Mouse (Mus musculus): ENCODE results near the gene Arl16. TPM values are rescaled to one million over a fixed set of nuclear protein-coding genes. Genes with fewer than 3 reads are reported as not detected.
"Not testable (repeated sequence)": the region's sequence is repeated elsewhere in the genome, so short reads cannot be mapped to it uniquely, and the experiment has no call there.

Gene Arl16
- 1 to 10 TPM; 5.2 to 9.1 TPM for total RNA-seq (2021)
- long read RNA-seq, experiment 1, transcript Arl16-201 (5 exons, 911 nt), result major isoform, 6 of 11 reads
- long read RNA-seq, experiment 1, partial matches to known transcripts, result 1 of 11 reads
- long read RNA-seq, experiment 1, other reads (novel, unspliced or antisense), result 1 of 11 reads
- long read RNA-seq, experiment 2, transcript Arl16-201 (5 exons, 911 nt), result major isoform, 7 of 11 reads
- long read RNA-seq, experiment 2, partial matches to known transcripts, result 0 of 11 reads
- long read RNA-seq, experiment 2, other reads (novel, unspliced or antisense), result 1 of 11 reads

DNA sequence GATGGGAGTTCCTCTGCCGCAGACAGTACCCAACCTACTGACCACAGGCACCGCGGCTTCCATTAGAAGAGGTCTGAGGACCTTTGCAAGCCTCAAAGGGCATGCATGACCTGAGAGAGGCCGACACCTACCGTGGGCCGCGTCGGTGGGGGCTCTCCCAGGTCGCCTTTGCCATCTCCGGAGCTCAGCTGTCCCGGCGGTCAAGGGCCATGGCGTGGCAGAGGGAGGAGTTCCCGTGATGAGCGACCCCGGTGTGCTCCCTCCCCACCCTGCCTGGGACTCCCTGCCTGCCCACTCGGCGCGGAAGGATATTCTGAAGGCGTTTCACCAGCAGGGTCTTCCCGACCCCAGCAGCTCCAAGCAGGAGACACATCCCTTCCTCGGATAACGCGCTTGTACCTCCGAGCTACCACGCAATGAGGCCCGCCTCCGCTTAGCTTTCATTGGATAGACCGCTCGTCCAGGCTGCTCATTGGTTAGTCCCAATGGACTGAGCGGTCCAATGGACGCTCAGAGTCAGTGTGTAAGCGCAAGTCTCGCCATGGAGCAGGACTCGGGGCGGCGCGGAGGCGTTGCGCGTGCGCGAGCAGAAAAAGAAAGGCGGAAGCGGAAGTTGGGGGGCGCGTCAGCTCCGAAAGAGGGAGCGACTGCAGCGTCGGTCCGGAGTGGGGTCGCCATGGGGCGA, at the start of gene Arl16:
TSS of gene Arl16 (minus strand) at position 557 of the 685 bp plus-strand sequence.
- peak; percentile 92 for DNase-seq

GRCm38 (mm10) chr11:120517147-120517546, 49.7 kb upstream of the Arl16 start:
- DNase-seq, result no peak

DNA sequence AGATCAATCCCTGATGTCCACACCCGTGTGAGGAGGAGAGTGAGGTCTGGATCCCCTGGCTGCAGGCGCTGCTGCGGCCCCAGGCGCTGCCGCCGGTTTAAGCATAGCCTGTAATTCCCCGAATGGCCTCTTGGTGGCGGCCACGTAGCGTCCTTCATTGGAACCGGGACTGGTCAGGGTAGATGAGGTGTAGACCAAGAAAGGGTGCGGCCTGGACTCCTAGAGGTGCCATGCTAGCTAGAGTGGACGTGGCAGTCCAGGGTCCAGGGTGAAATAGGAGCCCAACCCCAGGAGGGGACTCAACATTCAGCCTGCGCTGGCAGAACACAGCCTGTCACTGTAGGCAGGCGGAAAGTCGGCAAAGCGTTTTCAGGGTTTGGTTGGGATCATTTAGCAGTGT, 48.2 kb upstream of the Arl16 start:
- DNase-seq, result peak; percentile 81

- DNase-seq, result not testable (repeated sequence)
Observed at GRCm38 (mm10) chr11:120514262-120514661, 46.9 kb upstream of the Arl16 start.

DNA sequence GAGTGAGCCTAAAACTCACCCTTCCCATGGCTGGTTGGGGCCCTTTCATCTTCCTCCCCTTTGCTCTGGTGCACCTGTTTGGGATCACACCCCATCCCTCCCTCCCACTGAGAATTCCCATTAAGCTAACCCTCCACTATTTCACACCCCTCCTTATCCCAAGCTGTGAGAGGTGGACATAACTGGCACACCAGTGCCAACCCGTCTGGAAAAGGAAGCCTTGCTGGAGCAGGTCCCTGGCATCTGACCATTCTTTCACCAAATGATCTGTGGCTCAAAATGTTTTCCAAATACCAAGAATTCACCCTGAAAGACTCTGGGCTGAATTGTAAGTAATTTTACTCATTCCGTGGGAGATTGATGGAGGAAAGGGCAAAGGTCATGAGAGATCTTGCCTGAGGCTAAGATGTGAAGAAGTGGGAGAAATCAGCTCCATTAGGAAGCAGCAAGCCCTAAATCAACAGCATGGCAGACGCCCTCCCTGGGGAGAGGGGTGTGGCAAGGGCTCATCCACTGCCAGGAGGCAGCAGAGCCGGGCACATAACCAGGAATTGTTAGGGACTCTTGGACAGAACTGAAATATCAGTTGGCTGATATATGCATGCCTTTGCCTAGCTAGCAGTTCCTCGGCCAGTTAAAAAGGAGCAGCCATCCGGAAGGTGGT, 45.5 kb upstream of the Arl16 start:
- DNase-seq, result no peak

GRCm38 (mm10) chr11:120510375-120511030, 43.1 kb upstream of the Arl16 start:
- DNase-seq, result no peak

- no peak for DNase-seq
Observed at GRCm38 (mm10) chr11:120509940-120510339, 42.5 kb upstream of the Arl16 start.

GRCm38 (mm10) chr11:120508290-120508870, 41.0 kb upstream of the Arl16 start:
- no peak for DNase-seq

- no peak for DNase-seq
Observed at GRCm38 (mm10) chr11:120507611-120508289, 40.3 kb upstream of the Arl16 start.

- no peak for DNase-seq
Observed at GRCm38 (mm10) chr11:120506899-120507298, 39.5 kb upstream of the Arl16 start.

- DNase-seq, result no peak
Observed at GRCm38 (mm10) chr11:120505661-120506060, 38.3 kb upstream of the Arl16 start.

DNA sequence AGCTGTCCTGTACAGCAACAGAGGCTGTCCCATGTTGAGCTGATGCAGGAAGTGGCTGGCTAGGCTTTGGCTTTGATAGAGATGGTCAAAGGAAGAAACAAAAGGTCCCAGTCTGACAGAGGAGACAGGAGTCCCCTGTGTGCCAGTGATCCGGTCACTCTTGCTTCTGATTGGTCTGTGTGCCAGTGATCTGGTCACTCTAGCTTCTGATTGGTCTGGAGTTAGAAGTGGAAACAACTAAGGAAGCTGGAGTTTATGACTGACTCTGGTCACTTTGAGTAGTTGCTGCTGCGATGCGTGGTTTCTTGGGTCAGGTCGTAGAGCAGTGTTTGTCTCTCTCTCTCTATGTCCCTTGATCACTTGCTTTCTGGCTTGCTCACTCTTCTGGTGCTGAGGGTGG, 34.3 kb upstream of the Arl16 start:
- DNase-seq, result no peak

DNA sequence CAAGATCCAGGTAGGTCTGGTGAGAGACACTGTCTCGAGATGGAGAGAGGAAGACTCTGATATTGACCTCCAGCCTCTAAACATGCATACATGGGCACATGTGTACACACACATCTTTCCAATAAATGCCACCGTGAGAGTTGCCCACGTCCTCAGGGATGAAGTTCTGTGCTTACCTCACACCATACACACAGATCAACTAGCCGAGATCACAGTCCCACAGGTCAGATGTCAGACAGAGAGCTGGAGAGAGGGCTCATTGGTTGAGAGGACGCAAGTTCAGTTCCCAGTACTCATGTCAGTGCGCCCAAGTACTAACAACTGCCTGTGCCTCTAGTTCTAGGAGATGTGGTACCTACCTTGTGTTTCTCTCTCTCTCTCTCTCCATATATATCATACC, 33.6 kb upstream of the Arl16 start:
- no peak for DNase-seq

DNA sequence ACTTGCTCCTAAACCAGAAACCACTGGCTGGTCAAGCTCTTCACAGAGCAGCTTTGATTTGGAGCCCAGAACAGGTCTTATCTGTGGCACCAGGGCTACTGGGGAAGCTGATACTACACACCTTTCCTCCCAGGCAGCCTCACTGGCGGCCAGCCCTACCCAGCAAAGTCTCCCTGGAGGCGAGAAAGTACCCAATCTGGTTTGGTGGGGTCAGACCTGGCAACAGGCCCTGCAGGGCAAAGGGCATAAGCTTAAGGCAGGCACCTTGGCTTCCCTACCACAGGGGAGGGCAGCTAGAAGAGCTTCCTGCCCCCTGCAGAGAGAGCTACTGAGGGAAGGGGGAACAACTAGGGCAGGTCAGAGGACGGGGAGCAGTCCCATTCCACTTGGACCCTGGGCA, 33.0 kb upstream of the Arl16 start:
- DNase-seq, result no peak

- DNase-seq, result no peak
Observed at GRCm38 (mm10) chr11:120499894-120500293, 32.5 kb upstream of the Arl16 start.

DNA sequence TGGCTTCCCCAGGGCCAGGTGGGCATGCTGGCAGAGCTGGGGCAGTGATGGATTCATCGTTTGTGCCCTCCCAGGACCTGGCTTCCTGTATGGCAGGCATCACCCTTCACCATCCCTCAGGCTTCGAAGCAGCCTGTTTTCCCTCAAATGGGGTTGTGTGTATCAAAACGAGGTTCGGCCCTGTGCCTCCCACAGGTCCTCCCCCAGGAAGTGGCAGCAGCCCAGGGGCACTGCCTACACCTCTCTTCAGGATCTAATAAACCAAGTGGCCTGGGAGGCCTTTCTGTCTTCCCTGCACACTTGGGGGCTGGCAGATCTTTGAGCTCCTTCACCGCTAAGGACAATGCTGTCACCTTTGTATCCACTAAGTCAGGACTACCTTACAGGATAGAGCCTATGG, 31.5 kb upstream of the Arl16 start:
- no peak for DNase-seq

GRCm38 (mm10) chr11:120498226-120498625, 30.8 kb upstream of the Arl16 start:
- DNase-seq, result no peak

DNA sequence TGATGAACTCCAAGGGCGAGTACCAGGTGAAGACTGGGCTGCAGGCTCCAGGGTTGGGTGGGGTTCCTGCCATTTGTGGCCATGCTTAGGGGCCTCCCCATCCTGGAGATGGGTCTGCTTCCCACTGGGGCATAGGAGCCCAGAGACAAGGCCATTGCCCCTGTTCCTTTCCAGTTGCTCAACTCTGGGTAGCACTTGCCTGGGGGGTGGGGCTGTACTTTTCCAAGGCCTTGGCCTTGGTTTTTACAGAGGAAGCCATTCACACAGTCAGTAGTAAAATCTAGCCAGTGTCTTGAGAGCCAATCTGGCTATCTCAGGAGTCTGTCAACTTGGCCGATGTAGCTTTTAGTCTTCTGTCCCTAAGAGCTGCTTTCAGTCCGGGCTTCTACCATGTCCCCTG, 30.0 kb upstream of the Arl16 start:
- DNase-seq, result no peak

- no peak for DNase-seq
Observed at GRCm38 (mm10) chr11:120493911-120494310, 26.5 kb upstream of the Arl16 start.

GRCm38 (mm10) chr11:120493351-120493750, 25.9 kb upstream of the Arl16 start:
- DNase-seq, result no peak

DNA sequence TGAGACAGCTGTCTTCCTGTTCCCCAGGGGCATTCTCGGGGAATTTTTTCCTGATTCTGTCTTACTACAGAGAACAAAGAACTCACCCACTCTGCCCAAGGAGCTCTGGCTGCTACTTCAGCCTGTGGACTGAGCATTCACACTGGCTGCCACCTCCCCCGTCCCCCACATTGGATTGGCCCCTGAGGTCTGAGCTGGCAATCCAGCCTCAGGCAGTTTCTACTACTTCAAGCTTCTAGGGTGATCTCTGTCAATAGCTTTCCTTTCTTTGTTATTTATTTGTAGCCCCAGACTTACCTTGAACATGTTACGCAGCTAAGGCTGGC, 25.4 kb upstream of the Arl16 start:
- DNase-seq, result no peak

Measured in gastrocnemius, postnatal 25 days (tissue).